Mouse (Mus musculus) kidney, adult 18-20 months (tissue): ENCODE data around the gene Epas1.
A peak's percentile ranks its signal among the peaks of the same experiment; 100 is the strongest.

Experiments used
- DNase-seq: peaks from one replicate; pipeline ENCODE4 v3.0.0; 2021

The Epas1 gene

GRCm38 (mm10) chr17:86830893-86831292 is 77.4 kb downstream of the Epas1 start:
- DNase-seq: no peak

DNA sequence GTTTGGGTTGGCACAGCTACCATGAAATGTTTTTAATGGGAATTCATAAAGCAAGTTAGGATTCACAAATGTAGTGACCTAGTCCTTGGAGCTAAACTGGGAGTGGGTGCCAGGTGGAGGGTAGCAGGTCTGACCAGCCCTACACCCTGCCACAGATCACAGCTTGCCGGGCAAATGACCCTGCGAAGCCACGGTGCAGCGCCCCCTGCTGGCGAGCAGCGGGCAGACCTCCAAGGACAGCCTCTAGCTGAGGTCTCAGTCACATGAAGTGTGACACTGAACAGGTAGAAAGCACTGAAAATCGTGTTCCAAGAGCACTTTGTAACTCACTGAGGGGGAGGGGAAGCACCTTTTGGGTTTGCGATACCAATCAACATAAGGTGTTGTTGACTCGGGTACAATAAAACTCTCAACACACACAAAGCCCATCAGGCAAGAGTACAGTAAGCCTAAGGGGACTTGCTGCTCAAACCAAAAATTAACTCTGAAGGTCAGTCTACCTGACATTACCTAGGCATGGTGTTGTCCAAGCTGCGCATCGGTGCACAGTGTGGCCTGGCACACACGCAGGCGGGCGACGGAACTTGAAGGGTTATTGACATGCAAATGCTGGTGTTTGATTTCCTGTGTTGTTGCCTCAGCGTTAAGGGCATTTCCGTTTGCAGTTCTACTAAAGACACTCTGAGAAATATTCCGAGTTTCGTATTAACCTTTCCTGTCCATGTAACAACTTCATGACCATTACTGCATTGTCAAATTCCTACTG is 79.2 kb downstream of the Epas1 start:
- DNase-seq: peak; percentile 52

DNA sequence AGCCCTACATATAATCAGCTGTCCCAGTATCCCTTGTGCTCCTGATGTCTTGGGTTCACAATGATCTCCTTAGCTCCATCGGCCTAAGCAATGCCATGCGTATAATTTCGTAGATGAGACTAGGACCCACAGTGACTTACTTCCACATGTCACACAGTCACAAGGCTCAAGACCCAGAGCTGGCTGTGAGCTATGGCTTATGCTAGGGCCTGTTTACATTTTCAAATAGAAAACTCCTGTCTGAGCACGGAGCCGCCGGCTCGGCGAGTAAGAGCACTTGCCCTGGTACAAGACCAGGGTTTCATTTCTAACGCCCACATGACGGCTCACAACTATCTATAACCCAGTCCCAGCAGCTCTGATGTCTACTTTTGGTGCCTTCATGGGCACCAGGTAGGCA is 80.4 kb downstream of the Epas1 start:
- no peak for DNase-seq

- DNase-seq: no peak
Observed at GRCm38 (mm10) chr17:86839308-86839707, 85.8 kb downstream of the Epas1 start.

- DNase-seq: no peak
Observed at GRCm38 (mm10) chr17:86850700-86851337, 97.3 kb downstream of the Epas1 start.

DNA sequence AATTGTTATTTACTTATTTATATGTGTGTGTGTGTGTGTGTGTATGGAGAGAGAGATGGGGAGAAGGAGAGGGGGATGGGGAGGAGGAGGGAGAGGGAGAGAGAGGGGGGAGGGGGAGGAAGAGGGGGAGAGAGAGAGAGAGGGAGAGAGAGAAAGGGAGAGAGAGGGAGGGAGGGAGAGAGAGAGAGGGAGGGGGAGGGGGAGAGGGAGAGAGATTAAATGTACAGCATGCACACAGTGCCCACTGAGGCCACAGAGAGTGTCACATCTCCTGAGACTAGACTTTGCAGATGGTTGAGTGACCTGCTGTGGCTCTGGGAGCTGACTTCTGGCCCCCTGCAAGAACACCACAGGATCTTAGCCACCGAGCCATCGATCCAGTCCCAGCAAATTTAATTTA is 98.3 kb downstream of the Epas1 start:
- no peak for DNase-seq

- DNase-seq: no peak
Observed at GRCm38 (mm10) chr17:86852591-86853031, 99.1 kb downstream of the Epas1 start.

- DNase-seq: no peak
Observed at GRCm38 (mm10) chr17:86870586-86870985, 117.1 kb downstream of the Epas1 start.

- DNase-seq: no peak
Observed at GRCm38 (mm10) chr17:86872643-86873042, 119.1 kb downstream of the Epas1 start.

- no peak for DNase-seq
Observed at GRCm38 (mm10) chr17:86876940-86877339, 123.4 kb downstream of the Epas1 start.

DNA sequence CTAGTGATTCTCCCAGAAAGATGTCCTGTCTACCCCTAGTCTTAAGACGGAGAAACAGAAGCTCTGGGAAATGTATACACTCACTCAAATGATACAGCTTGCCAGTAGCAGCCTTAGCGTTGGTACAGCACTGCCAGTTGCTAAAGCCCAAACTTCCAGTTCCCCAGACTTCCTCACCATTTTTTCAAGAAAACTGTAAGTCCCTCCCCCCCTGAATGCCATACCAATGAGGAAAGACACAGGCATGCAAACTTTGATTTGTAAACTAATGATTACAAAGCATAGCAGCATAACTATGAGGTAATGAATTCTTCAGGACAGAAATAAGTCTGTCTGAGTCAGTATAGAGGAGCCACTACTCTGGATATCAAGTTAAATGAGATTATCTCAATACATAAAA is 124.2 kb downstream of the Epas1 start:
- DNase-seq: no peak

GRCm38 (mm10) chr17:86880056-86880455 is 126.6 kb downstream of the Epas1 start:
- no peak for DNase-seq

DNA sequence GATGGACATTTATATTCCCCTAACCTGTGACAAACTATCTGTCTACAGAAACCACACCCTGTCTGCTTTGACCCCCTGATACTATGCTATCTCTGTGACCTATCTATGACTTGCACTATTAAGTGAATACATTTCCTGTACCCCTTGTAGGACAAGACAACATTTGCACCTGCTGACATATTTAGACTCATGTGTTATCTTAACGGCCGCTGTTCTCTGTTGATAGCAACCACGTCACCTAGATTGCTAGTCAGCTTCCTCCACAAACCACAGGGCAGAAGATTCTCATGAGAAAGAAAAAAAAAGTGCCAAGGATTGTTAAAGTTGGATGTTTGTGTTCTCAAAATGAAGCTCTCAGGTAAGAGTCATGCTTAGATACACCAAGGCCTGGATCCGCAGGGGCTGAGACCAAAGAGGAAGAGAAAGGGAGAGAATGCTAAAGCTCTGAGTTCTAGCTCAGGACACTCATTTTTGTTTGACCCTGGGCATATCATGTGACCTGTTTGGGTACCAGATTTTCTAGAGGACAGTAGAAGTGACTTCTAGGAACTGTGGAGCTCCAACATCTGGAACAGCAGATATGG is 127.1 kb downstream of the Epas1 start:
- DNase-seq: no peak
